Mouse (Mus musculus) CD4-positive, CD25-positive, alpha-beta regulatory T cell, adult 2 months (primary cell): Measurements from ENCODE around the gene Gm7075.
A peak's percentile ranks its signal among the peaks of the same experiment; 100 is the strongest.
"Not testable (repeated sequence)": the region's sequence is repeated elsewhere in the genome, so short reads cannot be mapped to it uniquely, and the experiment has no call there.

Experiments used
- DNase-seq: peaks from one replicate; pipeline ENCODE4 v3.0.0-alpha.2; 2012; ENCODE audit warnings: low read depth, low spot score

Gm7075 gene

GRCm38 (mm10) chr10:63417061-63417460 lies 4.5 kb downstream of the Gm7075 start:
- DNase-seq, result no peak

- no peak for DNase-seq
Measured at GRCm38 (mm10) chr10:63415850-63416249, 5.7 kb downstream of the Gm7075 start.

- DNase-seq, result no peak
Measured at GRCm38 (mm10) chr10:63415287-63415686, 6.3 kb downstream of the Gm7075 start.

DNA sequence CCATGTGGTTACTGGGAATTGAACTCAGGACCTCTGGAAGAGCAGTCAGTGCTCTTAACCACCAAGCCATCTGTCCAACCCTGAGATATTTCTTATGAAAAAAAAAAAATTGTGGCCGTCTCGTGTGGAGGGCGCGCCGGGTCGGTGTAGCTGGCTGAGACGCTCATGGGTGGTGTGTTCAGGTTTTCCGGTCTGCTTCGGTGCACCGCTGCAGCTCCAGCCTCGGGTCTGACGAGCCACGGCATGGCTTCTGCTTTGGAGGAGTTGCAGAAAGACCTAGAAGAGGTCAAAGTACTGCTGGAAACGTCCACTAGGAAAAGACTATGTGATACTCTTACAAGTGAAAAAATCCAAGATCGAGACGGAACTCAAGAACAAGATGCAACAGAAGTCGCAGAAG lies 8.8 kb downstream of the Gm7075 start:
- DNase-seq, result no peak

GRCm38 (mm10) chr10:63411674-63412073 lies 9.9 kb downstream of the Gm7075 start:
- not testable (repeated sequence) for DNase-seq

DNA sequence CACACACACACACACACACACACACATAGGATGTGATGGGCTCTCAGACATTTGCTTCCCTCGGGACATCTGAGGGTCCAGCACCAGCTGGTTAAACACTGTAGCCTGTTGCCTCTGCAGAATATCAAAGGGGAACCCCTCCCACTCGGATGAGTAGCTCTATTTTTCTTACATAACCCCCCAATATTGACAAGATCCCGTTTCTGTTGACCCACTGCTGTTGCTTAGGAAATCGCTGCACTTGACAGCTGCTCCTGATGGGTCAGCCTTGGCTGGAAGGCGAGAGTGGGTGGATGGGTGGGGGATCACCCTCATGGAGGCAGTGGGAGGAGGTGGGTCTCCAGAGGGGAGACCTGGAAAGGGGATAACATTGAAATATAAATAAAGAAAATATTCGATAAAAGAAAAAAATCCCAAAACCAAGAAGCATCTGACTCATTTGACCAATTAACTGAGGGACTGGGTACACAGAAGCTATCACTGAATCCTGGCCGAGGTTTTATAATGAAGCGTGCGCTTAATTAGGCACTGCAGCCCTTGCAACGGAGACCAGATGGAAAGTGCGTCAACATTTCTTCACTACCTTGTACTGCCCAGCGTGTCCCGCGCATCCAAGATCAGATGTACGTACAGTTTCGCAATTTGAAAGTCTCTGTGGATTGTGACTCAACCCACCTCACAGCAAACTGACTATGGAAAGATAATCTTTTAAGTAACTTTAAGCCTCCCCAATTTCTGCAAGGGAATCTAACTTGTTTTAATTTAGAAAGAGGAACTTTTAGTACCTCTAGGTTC lies 11.2 kb downstream of the Gm7075 start:
- DNase-seq, result no peak

- no peak for DNase-seq
Measured at GRCm38 (mm10) chr10:63403636-63404035, 18.0 kb downstream of the Gm7075 start.

- no peak for DNase-seq
Measured at GRCm38 (mm10) chr10:63402731-63403504, 18.7 kb downstream of the Gm7075 start.

GRCm38 (mm10) chr10:63396963-63397362 lies 24.6 kb downstream of the Gm7075 start:
- DNase-seq, result no peak

DNA sequence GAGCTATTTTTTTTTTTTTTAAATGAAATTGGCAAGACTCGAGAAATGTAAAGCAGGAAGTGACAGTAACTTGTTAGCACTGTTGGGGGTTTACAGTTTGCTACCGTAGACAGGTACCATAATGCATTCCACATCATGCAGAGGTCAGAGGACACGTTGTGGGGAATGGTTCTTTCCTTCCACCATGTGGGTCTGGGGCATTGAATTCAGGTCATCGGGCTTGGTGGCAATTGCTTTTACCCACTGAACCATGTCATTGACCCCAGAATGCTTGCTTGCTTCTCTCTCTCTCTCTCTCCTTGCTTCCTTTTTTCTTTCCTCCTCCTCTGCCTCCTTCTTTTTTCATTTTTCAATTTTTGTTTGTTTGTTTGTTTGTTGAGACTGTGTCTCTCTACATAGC lies 32.6 kb downstream of the Gm7075 start:
- DNase-seq, result no peak

DNA sequence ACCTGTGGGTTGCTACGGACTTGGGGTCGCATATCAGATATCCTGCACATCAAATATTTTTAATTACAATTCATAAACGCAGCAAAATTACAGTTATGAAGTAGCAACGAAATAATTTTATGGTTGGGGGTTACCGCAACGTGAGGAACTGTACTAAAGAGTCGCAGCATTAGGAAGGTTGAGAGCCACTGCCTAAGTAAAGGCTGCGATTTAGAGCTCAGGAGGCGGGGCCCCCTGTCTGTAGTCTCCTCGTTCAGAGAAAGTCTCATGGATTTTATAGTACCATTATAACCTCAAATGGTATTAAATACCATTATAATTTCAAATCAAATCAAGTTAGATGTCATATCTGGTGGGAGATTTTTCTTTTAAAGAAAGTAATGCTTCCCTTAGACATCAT lies 34.6 kb downstream of the Gm7075 start:
- peak; percentile 30 for DNase-seq

DNA sequence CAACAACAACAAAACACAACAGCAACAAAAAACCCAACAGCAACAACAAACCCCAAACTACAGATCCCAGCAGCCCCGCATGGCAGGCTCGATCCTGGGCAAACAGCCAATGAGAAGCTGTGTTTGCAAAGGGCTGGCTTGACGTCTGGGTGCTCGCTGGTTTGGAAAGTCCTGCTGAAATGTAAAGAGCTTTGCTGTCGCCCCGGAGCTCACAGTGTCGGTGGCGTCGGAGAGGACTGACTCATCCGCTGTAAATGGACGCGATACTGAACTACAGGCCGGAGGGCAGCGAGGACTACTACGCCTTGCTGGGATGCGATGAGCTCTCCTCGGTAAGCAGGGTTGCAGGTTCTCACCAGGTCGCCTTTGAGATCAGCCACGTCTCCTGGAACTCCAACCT lies 35.1 kb downstream of the Gm7075 start:
- peak; percentile 87 for DNase-seq

DNA sequence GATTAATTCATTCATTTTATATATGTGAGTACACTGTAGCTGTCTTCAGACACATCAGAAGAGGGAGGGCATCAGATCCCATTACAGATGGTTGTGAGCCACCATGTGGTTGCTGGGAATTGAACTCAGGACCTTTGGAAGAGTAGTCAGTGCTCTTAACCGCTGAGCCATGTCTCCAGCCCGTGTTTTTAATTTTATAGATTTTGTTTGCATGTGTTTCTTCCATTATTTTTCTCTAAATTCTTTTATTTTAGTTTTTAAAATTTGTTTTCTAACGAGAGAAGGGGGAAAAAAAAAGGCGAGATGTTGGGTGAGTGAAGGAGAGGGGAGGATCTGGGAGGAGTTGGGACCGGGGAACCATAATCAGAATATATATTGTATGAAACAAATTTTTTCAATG lies 35.7 kb downstream of the Gm7075 start:
- not testable (repeated sequence) for DNase-seq

DNA sequence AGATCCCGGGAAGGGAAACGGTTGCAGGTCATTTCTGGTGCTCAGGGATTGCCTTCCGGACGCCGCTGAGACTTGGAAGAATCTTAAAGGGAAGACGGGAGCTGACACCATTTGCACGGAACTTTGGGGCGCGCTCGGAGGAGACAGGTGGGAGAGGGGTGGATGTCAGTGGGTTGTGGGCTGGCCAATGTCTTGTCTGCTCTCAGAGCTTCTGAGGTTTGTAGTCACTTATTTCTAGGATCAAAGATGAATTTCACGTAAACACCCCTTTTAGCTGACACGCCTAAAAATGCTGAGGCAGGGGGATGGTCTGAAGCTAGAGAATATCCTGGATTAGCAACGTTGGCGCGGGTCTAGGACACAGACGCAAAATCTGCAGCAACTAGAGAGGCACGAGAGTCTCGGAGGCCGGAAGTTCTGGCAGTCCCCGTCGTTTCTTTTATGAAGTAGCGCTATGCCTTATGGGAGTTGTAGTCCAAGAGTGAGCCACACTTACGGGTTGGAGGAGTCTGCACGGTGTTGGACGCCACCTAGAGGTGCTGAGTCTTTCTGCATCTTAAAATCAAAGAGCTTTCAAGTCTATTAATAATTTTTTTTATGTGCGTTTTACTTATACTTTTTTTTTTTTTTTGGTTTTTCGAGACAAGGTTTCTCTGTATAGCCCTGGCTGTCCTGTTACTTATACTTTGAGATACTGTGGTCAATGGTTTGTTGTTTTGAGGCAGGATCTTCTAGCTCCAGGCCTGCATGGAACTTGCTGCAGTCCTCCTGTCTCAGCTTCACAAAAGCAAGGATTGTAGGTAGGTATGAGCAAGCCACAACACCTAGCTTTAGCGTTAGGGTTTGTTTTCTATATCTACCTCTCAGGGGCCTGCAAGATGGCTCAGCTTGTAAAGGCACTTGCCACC lies 39.0 kb downstream of the Gm7075 start, which contains the start of gene Dnajc12:
Gene Dnajc12, plus strand, starts transcription at position 72 of the 908 bp plus-strand sequence.
- DNase-seq, result peak; percentile 98

- DNase-seq, result peak; percentile 56
Measured at GRCm38 (mm10) chr10:63381498-63382280, 39.9 kb downstream of the Gm7075 start, which contains the start of gene Sirt1. Sirt1 (minus strand) TSS chr10:63381704.

GRCm38 (mm10) chr10:63378948-63379680 lies 42.5 kb downstream of the Gm7075 start:
- DNase-seq, result no peak

DNA sequence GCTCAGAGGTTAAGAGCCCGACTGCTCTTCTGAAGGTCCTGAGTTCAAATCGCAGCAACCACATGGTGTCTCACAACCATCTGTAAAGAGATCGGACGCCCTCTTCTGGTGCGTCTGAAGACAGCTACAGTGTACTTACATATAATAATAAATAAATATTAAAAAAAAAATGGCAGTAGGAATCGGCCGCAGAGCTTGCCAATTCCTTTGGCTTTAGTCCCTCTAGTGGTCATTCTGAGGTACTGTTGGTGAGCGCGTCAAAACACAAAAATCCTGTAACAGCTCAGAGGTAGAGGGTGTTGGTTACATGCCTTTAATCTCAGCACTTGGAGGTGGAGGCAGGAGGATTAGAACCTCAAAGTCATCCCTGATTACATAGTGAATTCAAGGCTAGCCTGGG lies 44.1 kb downstream of the Gm7075 start:
- DNase-seq, result peak; percentile 82

DNA sequence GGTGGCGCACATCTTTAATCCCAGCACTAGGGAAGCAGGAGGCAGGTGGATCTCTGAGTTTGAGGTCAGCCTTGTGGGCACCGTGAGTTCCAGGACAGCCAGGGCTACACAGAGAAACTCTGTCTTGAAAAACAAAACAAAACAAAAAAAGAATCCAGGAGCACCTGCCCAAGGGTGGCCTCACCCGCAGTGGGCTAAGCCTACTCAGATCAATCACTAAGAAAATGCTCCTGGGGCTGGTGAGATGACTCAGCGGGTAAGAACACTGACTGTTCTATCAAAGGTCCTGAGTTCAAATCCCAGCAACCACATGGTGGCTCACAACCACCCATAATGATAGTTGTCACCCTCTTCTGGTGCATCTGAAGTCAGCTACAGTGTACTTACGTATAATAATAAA lies 45.3 kb downstream of the Gm7075 start:
- no peak for DNase-seq
